Mouse (Mus musculus) kidney, adult 8-10 months (tissue): ENCODE measurements at regions not wholly inside any gene's neighbourhood (a gene's known extent, or its start where the extent isn't known, plus 50 kb on each side); places are given as distances from the start of the nearest gene placed in this dataset.

Experiments used
- DNase-seq, 2 experiments: peaks; one replicate each; pipeline ENCODE4 v3.0.0; 2022

DNA sequence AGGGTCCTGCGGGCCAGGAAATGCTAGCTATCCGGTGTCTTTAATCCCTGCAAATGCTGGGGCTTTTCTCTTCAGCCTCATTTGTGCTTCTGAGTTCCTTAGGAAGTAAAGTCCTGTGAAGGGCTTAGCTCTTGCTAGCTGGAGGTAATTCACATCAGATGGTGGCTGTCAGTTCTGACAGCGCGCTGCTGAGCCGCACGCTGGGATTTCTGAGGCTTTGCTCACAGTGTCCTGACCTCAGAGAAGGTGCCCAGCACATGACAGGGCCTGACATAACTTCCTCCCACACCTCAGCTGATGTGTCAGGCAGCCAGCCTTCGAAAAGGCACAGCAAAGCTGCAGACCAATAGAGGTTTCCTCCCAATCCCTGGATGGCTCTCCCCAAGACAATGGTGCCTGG lies 158.6 kb upstream of the Prok2 start:
- no peak for DNase-seq

DNA sequence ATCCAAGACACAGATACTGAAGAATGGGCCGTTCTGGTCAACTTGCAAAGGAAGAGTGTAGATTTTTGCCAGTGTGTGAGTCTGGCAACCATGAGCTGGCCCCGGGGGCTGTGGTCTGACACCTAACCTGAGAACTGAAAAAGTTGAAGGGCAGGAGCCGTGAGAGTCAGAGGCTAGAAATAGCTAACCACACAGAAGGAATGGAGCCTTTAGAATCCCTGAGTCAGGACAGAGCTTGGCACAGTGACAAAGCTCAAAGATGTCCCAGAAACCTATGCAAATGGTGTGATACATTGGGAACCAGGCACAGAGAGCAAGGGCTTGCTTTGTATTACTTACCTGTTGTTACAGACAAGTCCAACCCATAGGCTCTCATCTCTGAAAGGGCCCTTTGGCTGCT lies 157.9 kb upstream of the Prok2 start:
- DNase-seq: peak in 1 of 2 experiments; percentile 17

DNA sequence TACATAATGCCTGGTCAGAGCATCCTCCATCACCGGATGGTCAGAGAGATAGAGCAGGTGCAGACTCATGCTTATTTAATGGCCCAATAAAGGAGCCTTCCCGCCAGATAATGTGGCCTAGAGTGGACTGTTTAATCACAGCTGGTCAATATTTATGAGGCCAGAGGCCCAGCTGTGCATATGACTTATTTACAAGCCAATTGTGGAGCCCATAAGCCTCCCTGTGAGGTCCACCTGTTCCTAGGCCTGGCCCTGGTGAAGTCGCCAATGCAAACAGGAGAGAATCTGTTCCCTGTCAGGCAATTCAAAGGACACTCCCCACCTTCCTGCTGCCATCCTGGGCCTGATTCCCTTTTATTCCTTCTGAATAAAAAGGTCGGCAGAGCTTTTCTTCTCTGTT lies 155.4 kb upstream of the Prok2 start:
- DNase-seq: no peak

DNA sequence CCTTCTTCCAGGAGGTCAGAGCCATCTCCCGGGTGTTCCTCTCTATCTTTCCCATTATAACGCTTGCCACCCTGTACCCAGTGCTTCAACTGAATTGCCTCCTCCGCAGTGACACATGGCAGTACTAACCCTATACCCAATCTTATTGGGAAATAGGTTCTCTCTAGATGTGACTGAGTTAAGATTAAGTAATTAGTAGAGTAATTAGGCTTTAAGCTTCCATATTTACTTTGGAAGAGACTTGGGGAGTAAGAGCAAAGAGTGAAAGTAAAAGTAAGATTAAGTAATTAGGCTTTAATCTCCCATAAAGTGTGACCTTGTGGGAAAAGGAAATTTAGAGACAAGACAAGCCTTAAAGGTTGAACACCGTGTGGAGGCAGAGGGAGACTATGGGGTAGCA lies 148.7 kb upstream of the Prok2 start:
- DNase-seq: no peak

DNA sequence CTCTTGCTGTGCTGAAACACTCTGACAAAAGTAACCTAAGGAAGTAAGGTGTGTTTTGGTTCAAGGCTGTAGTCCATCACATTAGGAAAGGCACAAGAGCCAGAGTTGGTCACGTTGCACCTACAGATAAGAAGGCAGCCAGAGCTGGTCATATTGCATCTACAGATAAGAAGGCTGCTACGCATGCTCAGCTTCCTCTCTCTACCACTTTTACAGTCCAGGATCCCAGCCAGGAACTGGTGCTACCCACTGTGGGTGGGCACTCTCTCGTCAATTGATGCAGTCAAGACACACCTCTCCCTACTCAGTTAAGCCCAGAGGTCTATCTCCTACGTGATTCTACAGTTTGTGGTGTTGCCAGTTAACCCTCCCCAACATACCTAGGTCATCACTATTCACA lies 147.8 kb upstream of the Prok2 start:
- no peak for DNase-seq

DNA sequence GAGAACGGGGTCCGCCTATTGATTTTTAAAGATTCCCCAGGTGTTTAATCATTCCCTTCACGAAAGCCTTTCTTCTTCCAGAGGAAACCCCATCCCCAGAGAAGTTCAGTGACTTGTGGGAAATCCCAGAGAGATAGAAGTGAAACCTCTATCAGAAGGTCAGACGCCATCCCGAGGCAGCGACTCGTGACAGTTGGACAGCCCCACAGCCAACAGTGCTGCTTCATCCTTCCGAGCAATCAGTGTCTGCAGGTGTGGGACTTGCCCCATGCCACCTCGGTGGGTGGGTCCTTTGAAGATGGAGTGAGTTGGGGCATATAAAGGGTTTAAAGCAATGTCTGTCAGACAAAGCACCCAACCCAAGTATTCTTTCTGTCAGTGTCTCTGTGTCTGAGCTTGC lies 139.9 kb upstream of the Prok2 start:
- no peak for DNase-seq

DNA sequence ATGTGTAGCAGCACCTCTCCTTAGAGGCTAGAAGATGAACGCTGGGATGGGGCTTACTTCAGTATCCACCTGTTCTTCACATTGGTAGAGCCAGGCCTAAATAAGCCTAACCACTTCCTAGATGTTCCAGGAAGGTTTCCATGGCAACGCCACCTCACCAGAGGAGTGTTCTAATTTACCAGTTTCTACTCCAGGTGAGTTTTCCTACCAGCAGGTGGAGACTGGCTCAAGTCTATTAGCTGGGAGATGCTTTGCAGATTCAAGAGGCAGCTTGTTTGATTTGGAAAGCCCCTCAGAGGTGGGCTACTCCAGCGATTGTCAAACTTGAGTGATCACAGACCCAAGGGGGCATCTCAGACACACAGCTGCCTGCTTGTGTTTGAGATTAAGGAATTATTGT lies 138.8 kb upstream of the Prok2 start:
- DNase-seq: peak; percentile 12 to 13

DNA sequence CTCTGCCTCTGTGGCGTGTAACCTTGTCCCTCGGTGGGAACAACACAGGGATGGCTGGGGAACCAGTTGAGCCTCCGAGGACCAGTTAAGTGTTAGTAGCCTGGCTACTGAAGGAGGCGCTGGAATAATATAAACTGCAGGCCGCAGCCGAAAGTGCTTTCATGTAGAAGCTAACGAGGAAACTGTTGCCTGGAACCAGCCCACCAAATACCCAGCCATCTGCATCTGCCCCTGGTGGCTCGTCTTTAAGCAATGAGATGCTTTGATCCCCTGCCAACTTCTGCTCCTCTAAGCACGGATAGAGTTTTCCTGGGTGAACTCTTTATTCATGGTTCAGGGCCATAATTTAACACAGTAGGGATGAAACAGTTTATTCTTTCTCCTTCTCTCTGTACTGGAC lies 137.2 kb upstream of the Prok2 start:
- no peak for DNase-seq

DNA sequence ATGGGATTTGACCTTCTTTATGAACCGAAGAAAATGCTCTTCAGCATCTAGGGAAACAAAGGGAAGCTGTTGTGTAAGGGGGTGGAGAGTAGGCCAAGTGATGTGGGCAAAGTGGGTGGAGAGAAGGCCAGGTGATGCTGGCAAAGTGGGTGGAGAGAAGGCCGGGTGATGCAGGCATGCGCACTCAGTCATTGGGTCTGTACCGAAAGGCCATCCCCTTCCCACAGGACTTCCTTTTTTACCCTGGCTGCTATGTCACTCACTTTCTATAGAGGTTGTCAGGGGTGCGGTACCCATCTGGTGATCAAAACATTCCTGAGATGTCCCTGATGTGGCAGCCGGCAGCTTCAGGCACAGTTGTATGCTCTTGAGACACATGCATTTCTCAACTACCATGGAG lies 131.2 kb upstream of the Prok2 start:
- DNase-seq: no peak

DNA sequence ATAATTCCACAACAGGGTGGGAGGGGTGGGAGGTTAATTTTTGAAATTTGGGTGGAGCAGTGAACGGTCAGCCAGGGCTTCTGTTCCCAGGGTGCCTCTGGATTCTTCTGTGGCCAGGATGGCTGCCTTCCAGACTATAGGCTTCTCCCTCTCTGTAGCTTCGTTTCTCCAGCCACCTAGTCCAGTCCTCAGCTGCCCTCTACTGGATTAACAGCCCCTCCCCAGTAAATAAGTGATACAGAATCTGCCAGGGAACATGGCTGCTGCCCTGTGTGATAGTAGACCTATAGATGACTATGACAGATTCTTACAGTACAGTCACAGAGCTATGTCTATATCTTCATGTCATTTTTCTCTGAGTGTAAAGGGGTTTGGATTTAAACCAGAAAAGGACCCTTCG lies 127.5 kb upstream of the Prok2 start:
- DNase-seq: no peak

DNA sequence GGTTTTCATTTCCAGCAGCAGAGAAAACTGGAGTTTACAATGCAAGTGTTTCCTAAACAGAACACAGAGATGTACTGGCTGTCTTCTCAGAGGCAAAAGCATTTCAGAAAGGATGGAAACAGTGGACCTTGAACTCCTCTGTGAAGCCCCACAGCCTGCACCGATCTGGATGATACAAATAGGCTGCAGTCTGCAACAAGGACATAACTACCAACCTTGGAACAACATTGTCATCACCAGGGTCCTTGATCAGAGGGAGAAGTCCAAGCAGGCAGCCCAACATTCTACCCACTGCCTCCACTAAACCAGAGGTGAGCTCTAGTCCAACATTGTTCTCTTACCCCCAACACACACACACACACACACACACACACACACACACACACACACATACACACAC lies 124.5 kb upstream of the Prok2 start:
- DNase-seq: no peak

DNA sequence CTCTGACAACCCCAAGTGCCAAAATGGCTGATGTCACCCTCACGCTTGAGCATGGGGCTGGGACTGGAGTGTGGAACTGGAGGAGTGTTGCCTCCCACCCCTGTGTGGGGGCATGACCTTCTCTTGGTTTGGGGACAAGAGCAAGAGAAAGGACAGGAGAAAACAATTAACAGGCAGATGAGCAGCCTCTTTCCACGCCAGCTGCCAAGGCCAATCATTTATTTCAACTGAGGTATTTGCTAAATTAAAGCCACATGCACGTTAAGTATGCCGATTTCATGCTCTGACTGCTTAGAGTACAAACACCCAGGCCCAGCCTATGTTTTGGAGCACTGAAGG lies 119.3 kb upstream of the Prok2 start:
- DNase-seq: no peak

DNA sequence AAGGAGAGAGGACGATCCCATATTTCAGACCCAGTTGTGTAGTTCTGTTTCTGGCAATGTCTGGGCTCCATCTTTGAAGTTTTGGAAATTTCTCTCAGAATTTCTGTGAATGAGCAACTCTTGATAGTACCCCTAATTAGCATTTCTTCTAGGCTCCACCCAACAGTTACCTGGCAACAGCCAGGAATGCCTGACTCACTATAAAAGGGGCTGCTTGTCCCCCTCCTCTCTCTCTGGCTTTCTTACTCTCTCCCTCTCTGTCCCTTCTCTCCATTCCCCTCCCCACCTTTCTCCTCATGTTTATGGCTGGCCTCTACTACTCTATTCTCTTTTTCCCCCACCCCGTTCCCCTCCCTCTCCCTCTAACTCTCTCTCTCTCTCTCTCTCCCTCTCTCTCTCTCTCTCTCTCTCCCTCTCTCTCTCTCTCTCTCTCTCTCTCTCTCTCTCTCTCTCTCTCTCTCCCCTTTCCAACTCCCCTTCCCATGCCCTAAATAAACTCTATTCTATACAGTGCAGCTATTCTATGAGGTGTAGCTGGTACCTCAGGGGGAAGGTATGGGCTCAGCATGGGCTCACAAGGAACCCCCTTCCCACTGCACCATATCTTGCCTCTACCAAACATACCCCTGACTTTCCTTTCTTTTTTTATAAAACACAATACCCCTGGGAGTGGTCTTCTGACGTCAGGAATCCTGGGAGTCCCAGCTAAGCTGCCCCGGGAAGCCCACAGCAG lies 118.7 kb upstream of the Prok2 start:
- DNase-seq: no peak

DNA sequence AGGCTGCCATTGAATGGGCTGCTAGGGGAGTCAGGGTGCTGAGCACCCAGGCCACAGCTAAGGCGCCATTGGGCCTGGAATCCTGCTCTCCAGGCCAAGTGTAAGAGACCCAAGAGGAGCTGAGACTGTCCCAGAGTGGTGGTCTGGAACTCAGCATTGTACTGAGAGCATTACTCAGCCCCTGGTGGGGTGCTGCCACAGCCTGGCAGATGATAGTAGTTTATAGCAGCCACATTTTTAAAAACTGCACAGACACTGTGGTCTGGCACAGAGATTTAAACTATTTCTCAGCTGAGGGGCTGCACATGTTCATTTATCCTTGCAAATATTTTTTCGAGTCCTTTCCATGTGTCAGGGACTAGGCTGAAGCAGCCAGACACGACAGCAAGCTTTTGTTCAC lies 117.3 kb upstream of the Prok2 start:
- no peak for DNase-seq

DNA sequence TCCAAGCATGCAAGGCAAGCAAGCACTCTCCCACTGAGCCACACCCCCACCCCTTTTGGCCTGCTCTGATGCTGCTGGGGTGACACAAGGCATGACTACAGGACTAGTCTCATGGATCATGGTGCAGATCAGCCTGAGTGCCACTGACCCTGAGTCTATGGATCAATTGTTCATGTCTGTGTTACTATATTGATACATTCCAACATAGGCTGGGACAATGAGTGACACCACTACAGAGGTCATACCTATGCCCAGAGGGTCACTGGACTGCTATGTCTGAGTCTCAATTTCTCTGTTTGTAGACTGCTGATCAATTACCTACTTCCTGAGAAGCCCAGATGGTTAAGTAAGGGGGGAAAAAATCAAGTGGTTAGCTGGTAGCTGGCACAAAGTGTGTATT lies 116.5 kb upstream of the Prok2 start:
- DNase-seq: no peak

DNA sequence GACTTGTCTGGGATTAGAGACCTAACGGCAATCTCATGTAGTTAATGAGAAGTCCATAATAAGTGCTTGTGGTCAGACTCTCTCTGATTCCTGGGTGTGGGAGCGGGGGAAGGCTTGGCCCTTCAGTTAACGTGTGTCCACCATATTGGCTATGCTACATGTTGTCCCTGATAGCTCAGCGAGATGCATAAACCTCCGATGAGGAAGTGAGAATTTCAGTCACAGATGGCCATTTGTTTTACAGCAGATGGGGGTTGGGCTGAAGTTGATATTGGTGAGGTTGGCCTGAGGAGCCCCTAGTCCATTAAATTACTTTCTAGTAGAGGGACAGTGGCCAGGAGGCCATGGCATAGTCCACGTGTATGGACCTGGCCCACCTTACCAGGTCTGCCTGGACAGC lies 114.6 kb upstream of the Prok2 start:
- DNase-seq: no peak

DNA sequence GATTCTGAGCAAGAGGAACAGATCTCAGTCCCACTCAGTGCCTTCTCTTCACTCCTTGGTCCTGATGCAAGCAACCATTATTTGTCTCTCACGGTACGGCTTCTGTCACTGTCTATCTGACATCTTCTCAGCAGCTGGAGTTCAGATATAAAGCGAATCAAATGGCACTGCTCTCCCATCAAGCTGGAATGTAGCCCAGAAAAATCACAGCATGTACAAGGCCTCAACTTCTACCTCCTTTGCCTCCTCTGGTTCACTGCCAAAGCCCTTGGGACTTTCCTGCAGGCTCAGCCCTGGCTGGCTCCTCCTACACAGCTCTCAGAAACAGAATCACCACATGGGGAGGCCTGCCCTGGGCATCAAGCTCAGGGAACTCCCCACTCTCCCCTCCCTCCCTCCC lies 107.1 kb upstream of the Prok2 start:
- peak; percentile 33 to 36 for DNase-seq

DNA sequence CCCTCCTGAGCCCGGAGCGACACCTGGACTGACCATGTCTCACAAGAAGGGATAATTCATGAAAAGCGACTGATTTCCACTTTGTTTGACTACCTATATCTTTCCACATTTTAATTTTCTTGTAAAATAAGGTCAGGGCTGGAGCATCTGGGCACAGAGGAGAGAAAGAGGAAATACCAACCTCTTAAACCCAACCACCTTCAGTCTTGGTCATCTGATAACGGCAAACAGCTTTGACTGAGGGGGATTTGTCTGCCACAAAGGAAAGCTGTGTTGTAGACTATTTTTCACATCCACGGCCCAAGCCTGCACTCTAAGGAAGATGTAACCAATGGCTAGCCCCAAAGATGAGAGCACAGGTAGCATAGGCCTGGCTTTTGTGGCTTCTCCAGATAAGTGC lies 101.4 kb upstream of the Prok2 start:
- no peak for DNase-seq

DNA sequence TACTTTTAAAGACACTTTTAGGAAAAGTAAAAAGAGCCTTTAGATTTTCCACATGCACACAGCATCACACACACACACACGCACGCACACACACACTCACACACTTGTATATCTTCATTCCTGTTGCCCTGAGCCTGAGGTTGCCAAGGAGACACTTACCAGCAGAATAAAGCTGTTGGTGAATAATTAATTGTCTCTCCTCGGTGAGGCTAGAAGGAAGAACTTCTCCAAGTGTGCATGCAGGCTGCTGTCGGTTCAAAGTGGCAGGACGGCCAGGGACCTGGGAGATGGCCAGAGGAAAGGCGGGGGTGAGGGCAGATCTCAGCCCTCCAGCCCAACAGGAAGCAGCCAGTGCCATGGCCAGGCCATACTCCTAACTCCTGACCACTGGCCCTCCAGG lies 98.6 kb upstream of the Prok2 start:
- peak; percentile 13 to 39 for DNase-seq

DNA sequence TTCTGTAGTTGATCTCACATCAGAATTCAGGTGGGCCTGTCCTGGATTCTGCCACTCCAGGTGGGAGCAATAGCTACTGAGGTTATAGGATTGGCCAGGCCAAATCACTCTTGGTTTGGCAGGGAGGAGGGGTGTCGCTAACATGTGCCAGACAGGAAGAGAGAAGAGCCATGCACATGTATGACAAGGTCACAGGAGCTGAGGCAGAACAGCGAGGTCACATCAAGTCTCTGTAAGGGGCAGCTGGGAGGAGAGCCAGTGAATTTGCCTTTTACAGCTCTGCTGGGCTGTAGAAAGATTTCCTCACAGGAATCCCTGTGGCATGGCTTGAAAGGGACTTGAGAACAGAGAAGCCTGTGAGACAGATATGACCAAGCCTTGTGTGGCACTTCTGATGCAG lies 96.3 kb upstream of the Prok2 start:
- DNase-seq: no peak

DNA sequence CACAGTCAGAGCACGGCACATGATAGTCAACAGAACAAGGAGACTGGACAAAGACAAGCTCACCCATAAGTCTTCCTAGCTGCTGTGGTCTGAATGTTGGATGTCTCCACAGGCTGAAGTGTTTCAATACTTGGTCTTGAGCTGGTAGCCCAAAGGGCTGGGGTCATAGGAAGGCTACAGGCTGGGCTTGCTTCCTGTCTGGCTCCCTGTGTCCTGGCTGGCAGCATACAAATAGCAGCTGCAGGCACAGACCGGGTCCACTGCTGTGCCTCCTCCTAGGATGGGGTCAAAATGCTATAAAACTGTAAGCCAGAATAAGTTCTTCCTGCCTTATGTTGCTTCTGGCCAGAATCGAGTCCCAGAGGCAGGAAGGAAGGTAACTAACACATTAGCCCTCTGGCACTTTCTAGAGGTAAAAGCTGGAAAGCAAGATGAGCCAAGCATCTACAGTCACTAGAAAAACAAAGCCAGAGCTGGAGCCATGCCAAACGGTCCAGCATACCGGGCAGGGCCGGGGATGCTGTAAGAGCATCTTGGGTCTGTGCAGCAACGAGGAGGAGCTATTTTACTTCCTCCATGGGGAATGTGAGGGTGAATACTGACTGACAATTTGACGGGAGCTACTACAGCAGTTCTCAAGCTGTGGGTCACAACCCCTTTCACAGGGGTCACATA lies 93.2 kb upstream of the Prok2 start:
- DNase-seq: no peak

DNA sequence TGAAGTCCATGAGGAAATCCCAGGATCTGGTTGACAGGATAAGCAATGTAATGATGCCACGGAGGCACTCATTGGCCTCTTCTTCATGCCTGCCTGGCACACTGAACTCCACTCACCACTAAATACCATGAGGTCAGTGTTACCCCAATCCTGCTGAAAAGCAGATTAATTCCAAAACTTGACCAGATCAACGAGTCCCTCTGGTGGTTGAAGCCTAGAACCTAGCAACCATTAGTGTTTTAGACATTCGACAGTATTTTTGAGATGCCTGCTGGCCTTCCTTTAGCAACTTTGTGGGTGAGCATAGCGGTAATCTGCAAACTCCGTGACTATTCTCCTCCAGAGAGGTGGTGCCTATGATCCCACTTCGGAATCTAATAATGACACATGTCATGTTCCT lies 92.3 kb upstream of the Prok2 start:
- no peak for DNase-seq

DNA sequence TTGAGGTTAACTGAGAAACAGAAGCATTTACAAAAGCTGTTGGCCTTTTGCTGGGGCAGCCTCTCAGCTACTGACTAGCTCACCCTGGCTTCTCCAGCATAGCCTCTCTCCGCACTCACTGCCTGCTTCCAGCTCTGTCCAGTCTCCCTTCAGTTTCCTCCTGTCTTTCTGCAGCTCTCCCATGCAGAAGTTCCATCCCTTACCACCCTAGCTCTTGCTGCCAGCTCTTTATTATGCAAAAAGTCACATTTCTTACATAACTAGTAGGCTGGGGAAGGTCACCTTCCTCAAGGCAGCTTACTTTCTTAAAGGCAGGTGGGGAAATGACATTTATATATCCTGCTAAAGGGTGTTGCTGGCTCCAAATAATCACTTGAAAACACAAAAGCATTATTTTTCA lies 91.1 kb upstream of the Prok2 start:
- DNase-seq: peak in 1 of 2 experiments; percentile 33

DNA sequence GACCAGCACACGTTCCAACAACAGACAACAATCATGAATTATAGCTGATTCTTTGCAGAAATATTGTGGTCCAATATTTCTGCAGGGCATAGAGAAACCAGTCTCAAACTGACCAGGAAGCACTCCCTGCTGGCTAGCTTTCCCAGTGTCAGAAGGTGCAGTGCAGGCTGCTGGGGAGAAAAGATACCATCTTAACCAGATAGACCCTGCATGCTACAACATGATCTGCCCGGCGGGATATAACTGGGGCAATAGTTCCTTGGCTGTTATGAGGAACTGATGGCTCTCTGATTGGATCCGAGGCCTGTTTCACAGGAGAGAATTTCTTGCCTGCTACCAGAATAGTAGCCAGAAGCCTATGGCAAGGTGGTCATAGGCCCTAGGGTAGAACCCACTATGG lies 86.9 kb upstream of the Prok2 start:
- no peak for DNase-seq

DNA sequence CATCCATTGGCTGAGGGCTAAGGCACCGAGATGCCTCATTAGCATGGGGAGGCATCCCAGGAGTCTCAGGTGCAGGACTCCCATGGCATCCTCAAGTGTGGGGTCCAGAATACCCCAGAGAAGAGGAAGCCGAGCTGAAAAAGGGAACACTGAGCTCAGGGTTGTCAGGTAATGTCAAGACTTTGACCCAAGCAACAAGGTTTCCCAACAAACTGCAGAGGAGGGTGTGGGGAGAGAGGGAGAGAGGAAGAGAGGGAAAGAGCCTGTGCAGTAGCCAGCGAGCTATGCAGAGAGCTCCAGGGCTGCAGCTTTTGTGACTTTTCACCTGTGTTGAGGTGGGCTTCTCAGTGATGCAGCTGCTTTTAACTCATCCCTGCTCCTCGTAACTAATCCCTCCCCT lies 85.7 kb upstream of the Prok2 start:
- no peak for DNase-seq
